Mouse (Mus musculus): ENCODE measurements around the gene Sugct.

- no peak for TF ChIP-seq CTCF (IDR thresholded peaks at IDR 0.05)
- TF ChIP-seq EP300 (IDR thresholded peaks at IDR 0.05) = no peak
Measured at GRCm38 (mm10) chr13:17534469-17534868, 160.9 kb downstream of the Sugct start.
